Mouse (Mus musculus): Measurements from ENCODE around the gene Glycam1. TPM values are rescaled to one million over a fixed set of nuclear protein-coding genes. Genes with fewer than 3 reads are reported as not detected.
"Not testable (repeated sequence)": the region's sequence is repeated elsewhere in the genome, so short reads cannot be mapped to it uniquely, and the experiment has no call there.

The Glycam1 gene
- 1 to 10 TPM; 1.9 to 2.7 TPM for total RNA-seq (2021)
- long read RNA-seq, experiment 1, result 0 reads
- long read RNA-seq, experiment 2, result 0 reads

GRCm38 (mm10) chr15:103564981-103565380 is at the start of gene Glycam1:
TSS of gene Glycam1 (minus strand) at chr15:103565081.
- DNase-seq (ENCODE audit: low spot score in 2 of 2), result no peak

- DNase-seq (ENCODE audit: low spot score in 2 of 2), result peak in 1 of 2 experiments; percentile 4
These were observed 39.6 kb upstream of the Glycam1 start for GRCm38 (mm10) chr15:103604481-103604880.

GRCm38 (mm10) chr15:103590779-103591178 is 25.9 kb upstream of the Glycam1 start:
- no peak for DNase-seq (ENCODE audit: low spot score in 2 of 2)

GRCm38 (mm10) chr15:103587752-103588151 is 22.9 kb upstream of the Glycam1 start:
- DNase-seq (ENCODE audit: low spot score in 2 of 2), result not testable (repeated sequence)

GRCm38 (mm10) chr15:103585876-103586275 is 21.0 kb upstream of the Glycam1 start:
- no peak for DNase-seq (ENCODE audit: low spot score in 2 of 2)

- DNase-seq (ENCODE audit: low spot score in 2 of 2), result peak in 1 of 2 experiments; percentile 86
These were observed 12.7 kb downstream of the Glycam1 start for GRCm38 (mm10) chr15:103552096-103552690.

GRCm38 (mm10) chr15:103551053-103551452 is 13.8 kb downstream of the Glycam1 start:
- DNase-seq (ENCODE audit: low spot score in 2 of 2), result no peak

GRCm38 (mm10) chr15:103549475-103549874 is 15.4 kb downstream of the Glycam1 start:
- no peak for DNase-seq (ENCODE audit: low spot score in 2 of 2)

GRCm38 (mm10) chr15:103547983-103548382 is 16.9 kb downstream of the Glycam1 start:
- no peak for DNase-seq (ENCODE audit: low spot score in 2 of 2)

- DNase-seq (ENCODE audit: low spot score in 2 of 2), result no peak
These were observed 22.4 kb downstream of the Glycam1 start for GRCm38 (mm10) chr15:103542526-103542925.

GRCm38 (mm10) chr15:103540646-103541045 is 24.2 kb downstream of the Glycam1 start:
- no peak for DNase-seq (ENCODE audit: low spot score in 2 of 2)

- peak in 1 of 2 experiments; percentile 0 for DNase-seq (ENCODE audit: low spot score in 2 of 2)
These were observed 25.6 kb downstream of the Glycam1 start for GRCm38 (mm10) chr15:103539259-103539658.

- peak; percentile 75 to 80 for DNase-seq (ENCODE audit: low spot score in 2 of 2)
These were observed 27.1 kb downstream of the Glycam1 start, which contains the start of gene Ppp1r1a for GRCm38 (mm10) chr15:103537822-103538213. TSS of gene Ppp1r1a (minus strand) at chr15:103538003.

GRCm38 (mm10) chr15:103537011-103537821 is 27.7 kb downstream of the Glycam1 start:
- DNase-seq (ENCODE audit: low spot score in 2 of 2), result peak in 1 of 2 experiments; percentile 73

- no peak for DNase-seq (ENCODE audit: low spot score in 2 of 2)
These were observed 28.4 kb downstream of the Glycam1 start for GRCm38 (mm10) chr15:103536456-103536855.

- DNase-seq (ENCODE audit: low spot score in 2 of 2), result no peak
These were observed 29.1 kb downstream of the Glycam1 start for GRCm38 (mm10) chr15:103535786-103536185.

- no peak for DNase-seq (ENCODE audit: low spot score in 2 of 2)
These were observed 29.9 kb downstream of the Glycam1 start for GRCm38 (mm10) chr15:103535030-103535429.

- no peak for DNase-seq (ENCODE audit: low spot score in 2 of 2)
These were observed 30.7 kb downstream of the Glycam1 start for GRCm38 (mm10) chr15:103534054-103534620.

GRCm38 (mm10) chr15:103530372-103530771 is 34.5 kb downstream of the Glycam1 start:
- DNase-seq (ENCODE audit: low spot score in 2 of 2), result peak; percentile 67 to 80

- DNase-seq (ENCODE audit: low spot score in 2 of 2), result no peak
These were observed 41.7 kb downstream of the Glycam1 start for GRCm38 (mm10) chr15:103523156-103523555.

GRCm38 (mm10) chr15:103522458-103523099 is 42.3 kb downstream of the Glycam1 start:
- DNase-seq (ENCODE audit: low spot score in 2 of 2), result no peak

All from layer of hippocampus, postnatal 14 days (tissue).